Mouse (Mus musculus): ENCODE measurements around the gene Slc24a4. TPM values are rescaled to one million over a fixed set of nuclear protein-coding genes. Genes with fewer than 3 reads are reported as not detected.
A peak's percentile ranks its signal among the peaks of the same experiment; 100 is the strongest.
"Not testable (repeated sequence)": the region's sequence is repeated elsewhere in the genome, so short reads cannot be mapped to it uniquely, and the experiment has no call there.

The Slc24a4 gene
- polyA plus RNA-seq, 1 experiment, result 17.6 TPM

GRCm38 (mm10) chr12:102154815-102155214, 26.3 kb downstream of the Slc24a4 start:
- DNase-seq (ENCODE audit: extremely low spot score in 1 of 2, low spot score in 1 of 2), result no peak

DNA sequence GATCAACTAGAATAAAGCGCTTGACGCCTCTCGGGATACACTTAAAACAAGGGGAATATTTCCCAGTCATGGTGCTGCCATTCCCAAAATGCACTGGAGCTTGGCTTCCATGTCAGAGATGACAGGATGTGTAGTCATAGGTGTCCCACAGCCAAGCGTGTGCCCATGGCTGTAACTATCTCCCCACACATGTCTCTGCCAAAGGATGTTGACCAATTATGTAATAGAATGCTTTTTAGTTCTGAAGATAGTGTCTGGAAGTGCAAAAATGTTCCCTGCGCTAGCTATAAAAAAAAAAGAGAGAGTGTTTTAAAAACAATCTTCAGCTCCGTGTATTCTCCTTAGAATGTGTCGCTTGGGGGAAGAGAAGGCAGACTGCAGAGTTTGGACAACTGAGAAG, 36.1 kb downstream of the Slc24a4 start:
- peak; percentile 50 to 65 for DNase-seq (ENCODE audit: extremely low spot score in 1 of 2, low spot score in 1 of 2)

- no peak for DNase-seq (ENCODE audit: extremely low spot score in 1 of 2, low spot score in 1 of 2)
These were observed 38.2 kb downstream of the Slc24a4 start for GRCm38 (mm10) chr12:102166691-102167261.

DNA sequence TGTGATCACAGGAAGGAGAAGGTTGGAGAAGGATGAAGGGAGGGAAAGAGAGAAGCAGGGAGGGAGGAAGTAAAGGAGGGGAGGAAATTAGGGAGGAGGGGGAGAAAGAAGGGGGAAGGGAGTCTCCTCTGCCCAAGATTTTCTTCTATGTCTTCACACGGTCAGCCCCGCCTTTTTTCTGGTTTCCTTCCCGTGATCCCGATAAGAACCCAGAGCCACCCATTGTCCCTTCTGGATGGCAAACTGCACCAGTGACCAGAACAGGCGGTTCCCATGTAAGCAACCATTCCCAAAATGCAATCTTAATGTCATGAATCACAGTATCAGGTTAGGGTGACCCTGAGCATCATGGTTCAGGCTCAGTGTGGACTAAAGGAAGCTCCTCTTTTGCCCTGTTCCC, 38.8 kb downstream of the Slc24a4 start:
- DNase-seq (ENCODE audit: extremely low spot score in 1 of 2, low spot score in 1 of 2), result no peak

DNA sequence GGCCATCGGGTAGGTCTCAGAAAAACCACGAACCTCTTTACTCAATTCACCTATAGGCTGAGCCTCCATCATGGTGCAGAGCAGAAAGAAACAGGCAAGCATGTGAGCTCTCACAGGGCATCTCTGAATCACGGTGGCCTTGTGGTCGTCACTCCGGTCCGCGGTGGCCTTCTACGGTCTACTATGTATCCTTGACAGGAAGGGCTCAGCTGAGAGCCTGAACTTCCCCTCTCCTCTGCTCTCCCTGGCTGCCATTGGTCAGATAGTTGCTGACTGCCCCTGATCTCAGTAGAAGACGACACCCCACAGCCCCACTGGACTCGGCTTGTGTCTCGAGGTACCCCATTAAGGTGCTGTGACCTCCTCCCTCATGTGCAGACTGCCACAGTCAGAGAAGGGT, 44.2 kb downstream of the Slc24a4 start:
- DNase-seq (ENCODE audit: extremely low spot score in 1 of 2, low spot score in 1 of 2), result no peak

DNA sequence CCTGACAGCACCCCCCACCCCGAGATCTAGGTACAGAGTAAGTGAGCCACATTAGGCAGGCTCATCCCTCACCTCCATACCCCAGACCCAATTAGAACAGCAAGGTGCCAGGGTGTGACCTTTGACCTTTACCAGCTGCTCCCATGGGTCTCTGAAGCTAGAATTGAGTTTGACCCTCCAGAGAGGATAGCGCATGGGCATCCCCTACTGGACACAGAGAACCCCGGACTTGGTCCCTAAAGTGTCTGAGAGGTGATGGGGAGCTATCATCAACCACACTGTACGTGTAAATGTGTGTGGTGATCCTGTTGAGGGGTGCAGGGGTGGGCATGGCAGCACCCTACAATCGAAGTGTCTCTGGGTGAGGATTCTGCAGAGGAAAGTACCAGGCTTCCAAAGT, 44.8 kb downstream of the Slc24a4 start:
- no peak for DNase-seq (ENCODE audit: extremely low spot score in 1 of 2, low spot score in 1 of 2)

- DNase-seq (ENCODE audit: extremely low spot score in 1 of 2, low spot score in 1 of 2), result no peak
These were observed 52.0 kb downstream of the Slc24a4 start for GRCm38 (mm10) chr12:102180371-102181074.

- peak in 1 of 2 experiments; percentile 67 for DNase-seq (ENCODE audit: extremely low spot score in 1 of 2, low spot score in 1 of 2)
These were observed 53.3 kb downstream of the Slc24a4 start for GRCm38 (mm10) chr12:102181799-102182357.

- no peak for DNase-seq (ENCODE audit: extremely low spot score in 1 of 2, low spot score in 1 of 2)
These were observed 54.1 kb downstream of the Slc24a4 start for GRCm38 (mm10) chr12:102182621-102183020.

DNA sequence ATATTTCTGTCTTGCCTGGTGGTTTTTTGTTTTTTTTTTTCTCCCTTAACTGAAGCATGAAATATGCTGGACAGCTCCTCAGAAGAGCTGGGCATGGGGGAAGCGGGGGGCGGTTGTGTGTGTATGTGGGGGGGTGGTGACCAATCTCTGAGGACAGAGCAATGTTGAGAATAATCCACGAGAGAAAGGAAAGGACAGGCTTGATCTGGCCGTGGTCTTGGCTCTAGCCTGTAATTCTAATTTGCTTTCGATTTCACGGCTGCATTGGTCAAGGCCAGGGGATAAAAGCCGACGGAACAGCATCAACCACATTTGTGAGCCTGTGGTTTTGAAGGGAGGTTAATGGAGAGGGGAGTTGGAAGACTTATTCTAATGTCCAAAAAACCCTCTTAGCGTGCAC, 54.7 kb downstream of the Slc24a4 start:
- no peak for DNase-seq (ENCODE audit: extremely low spot score in 1 of 2, low spot score in 1 of 2)

DNA sequence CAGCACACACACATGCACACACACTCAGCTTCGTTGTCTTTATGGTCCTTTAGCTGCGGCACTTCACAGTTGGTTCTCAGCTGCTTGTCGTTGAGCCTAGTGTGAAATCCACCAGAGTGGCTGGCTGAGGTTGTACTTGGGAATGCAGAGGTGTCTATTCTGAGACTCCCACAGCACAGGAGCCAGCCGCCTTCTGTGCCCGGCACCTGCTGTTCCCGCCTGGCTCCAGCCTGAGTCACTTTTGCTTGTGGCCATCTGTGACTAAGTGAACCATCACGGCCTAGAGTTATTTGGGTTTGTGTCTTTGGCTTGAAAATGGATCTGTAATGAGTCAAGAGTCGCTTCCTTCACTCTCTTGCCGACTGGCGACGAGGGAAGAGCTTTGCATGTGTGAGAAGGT, 62.3 kb downstream of the Slc24a4 start:
- DNase-seq (ENCODE audit: extremely low spot score in 1 of 2, low spot score in 1 of 2), result peak; percentile 84

DNA sequence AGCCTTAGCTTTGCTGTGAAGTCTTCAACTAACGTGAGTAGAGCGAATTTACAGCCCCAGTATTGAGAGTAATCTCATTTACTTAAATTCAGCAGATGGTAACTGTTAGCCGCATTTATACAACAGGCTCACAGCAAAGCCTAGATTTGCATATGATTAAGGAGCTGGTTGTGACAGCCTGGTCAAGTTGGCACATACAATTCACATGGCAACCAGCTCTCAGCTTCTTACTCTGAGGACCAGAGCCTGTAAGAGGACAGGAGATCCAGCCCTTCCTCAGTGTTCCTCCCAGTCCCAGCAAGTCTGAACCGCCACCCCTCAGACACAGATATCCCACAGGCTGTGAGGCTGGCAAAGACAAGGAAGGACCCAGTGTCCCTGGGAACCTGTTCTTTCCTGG, 73.0 kb downstream of the Slc24a4 start:
- peak; percentile 23 to 37 for DNase-seq (ENCODE audit: extremely low spot score in 1 of 2, low spot score in 1 of 2)

DNA sequence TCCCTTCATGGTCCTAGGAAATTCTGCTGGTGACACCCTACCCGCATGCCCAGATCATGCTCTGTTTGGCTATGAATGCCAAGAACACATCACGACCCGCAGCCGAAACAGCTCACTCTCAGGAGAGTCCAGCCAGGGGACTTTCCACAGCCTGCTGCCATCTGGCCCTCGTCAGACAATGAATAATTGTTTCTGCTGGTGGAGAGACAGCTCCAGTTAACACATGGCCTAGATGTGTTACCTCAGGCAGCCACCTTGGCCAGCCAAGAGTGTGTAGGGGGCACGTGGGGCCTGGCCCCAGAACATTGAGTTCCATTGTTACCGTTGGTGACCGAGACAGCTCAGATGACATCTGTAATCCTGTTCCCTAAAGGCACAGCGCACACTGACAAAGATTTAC, 74.4 kb downstream of the Slc24a4 start:
- peak; percentile 14 to 33 for DNase-seq (ENCODE audit: extremely low spot score in 1 of 2, low spot score in 1 of 2)

- peak in 1 of 2 experiments; percentile 33 for DNase-seq (ENCODE audit: extremely low spot score in 1 of 2, low spot score in 1 of 2)
These were observed 77.9 kb downstream of the Slc24a4 start for GRCm38 (mm10) chr12:102206471-102206870.

DNA sequence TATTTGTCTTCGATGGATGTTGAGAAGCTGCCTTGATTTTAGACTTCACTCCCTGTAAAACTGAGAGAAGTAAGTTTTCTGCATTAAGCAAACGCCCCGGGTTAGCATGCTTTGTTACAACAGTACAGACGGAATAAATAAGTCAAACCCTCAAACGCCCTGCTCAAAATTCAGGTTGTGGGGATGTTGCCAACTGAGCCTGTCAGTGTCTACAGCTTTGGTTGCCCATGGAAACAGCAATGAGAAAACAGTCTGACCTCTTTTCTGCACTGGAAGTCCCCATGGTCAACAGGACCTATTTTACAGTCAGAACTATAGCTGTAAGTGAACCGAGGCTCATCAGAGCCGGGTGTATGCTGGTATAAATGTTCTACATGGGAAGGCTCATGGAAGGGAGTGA, 78.7 kb downstream of the Slc24a4 start:
- no peak for DNase-seq (ENCODE audit: extremely low spot score in 1 of 2, low spot score in 1 of 2)

GRCm38 (mm10) chr12:102210801-102211200, 82.3 kb downstream of the Slc24a4 start:
- DNase-seq (ENCODE audit: extremely low spot score in 1 of 2, low spot score in 1 of 2), result no peak

DNA sequence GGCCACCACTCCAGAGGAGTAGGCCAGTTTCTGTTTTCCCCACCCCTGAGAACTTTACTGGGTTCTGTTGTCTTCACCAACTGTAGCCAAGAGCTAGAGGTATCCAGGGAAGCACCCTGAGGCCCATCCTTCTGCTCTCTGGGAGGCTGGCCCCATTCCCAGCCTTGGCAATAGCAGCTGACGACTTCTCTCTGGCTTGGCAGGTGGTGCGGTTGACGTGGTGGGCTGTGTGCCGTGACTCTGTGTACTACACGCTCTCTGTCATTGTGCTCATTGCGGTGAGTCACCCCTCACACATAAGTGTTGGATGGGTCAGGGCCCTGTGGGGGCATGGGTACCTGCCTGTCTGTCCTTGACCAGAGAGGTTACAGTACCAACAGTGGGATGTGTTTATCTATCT, 94.9 kb downstream of the Slc24a4 start:
- no peak for DNase-seq (ENCODE audit: extremely low spot score in 1 of 2, low spot score in 1 of 2)

DNA sequence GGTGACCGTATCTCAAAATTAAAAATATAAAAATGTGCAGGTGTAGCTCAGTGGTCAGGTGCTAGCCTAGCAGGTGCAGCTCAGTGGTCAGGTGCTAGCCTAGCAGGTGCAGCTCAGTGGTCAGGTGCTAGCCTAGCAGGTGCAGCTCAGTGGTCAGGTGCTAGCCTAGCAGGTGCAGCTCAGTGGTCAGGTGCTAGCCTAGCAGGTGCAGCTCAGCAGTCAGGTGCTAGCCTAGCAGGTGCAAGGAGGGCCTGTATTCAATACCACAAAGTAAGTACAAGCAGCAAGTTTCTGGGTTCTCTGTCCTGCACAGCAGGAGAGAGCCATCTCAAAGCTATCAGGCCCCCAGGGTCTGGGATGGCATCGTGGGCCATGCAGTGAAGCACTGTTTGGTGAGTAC, 95.6 kb downstream of the Slc24a4 start:
- not testable (repeated sequence) for DNase-seq (ENCODE audit: extremely low spot score in 1 of 2, low spot score in 1 of 2)

- no peak for DNase-seq (ENCODE audit: extremely low spot score in 1 of 2, low spot score in 1 of 2)
These were observed 96.6 kb downstream of the Slc24a4 start for GRCm38 (mm10) chr12:102225165-102225564.

DNA sequence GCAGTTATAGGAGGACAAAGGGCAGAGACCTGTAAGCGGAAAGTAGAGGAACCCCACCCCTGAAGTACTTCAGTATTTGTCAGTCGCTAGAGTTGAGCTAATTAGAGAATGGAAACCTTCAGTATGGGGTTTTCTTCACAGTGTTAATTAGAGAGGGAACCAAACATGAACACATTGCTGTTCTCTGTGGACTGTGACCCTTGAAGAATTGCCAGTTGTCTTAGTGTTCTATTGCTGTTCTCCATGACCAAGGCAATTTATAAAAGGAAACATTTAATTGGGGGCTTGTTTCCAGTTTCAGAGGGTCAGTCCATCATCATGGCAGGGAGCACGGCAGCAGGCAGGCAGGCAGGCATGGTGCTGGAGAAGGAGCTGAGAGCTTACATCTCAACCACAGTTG, 107.0 kb downstream of the Slc24a4 start:
- DNase-seq (ENCODE audit: extremely low spot score in 1 of 2, low spot score in 1 of 2), result no peak

- no peak for DNase-seq (ENCODE audit: extremely low spot score in 1 of 2, low spot score in 1 of 2)
These were observed 107.8 kb downstream of the Slc24a4 start for GRCm38 (mm10) chr12:102236317-102236716.

GRCm38 (mm10) chr12:102242076-102242722, 113.7 kb downstream of the Slc24a4 start:
- DNase-seq (ENCODE audit: extremely low spot score in 1 of 2, low spot score in 1 of 2), result no peak
